Mouse (Mus musculus): ENCODE measurements around the gene Hbb-bs. TPM values are rescaled to one million over a fixed set of nuclear protein-coding genes. Genes with fewer than 3 reads are reported as not detected.
"Not testable (repeated sequence)": the region's sequence is repeated elsewhere in the genome, so short reads cannot be mapped to it uniquely, and the experiment has no call there.

The Hbb-bs gene
- polyA plus RNA-seq, 1 experiment from 2014 or later: 259 TPM

GRCm38 (mm10) chr7:103806856-103807255, 21.0 kb downstream of the Hbb-bs start:
- ATAC-seq (ENCODE audit: low FRiP score) (peak; percentile 57; the same call in 1 of the 2 replicates), DNase-seq (ENCODE audit: low spot score, missing footprints) (peak; percentile 82)
- Histone ChIP-seq H3K36me3 (ENCODE audit: control insufficient read depth, insufficient read depth, low read length) (no peaks in the 10 kb centered on the region), H3K9me3 (ENCODE audit: control insufficient read depth, low read length) (no peaks in the 10 kb centered on the region), H3K9ac (ENCODE audit: low read length) (no peak overlapping the region), H3K27ac (ENCODE audit: low read depth, low read length) (no peak overlapping the region), H3K4me1 (ENCODE audit: control insufficient read depth, insufficient read depth, low read length) (no peaks in the 10 kb centered on the region), H3K4me3 (ENCODE audit: low read depth, low read length) (no peak overlapping the region), H3K4me2 (no peak overlapping the region), H3K27me3 (ENCODE audit: control insufficient read depth, insufficient read depth, low read length) (no peaks in the 10 kb centered on the region)
- WGBS: 81% methylated on average over 1 of the region's 1 CpGs

GRCm38 (mm10) chr7:103792669-103793388, 35.1 kb downstream of the Hbb-bs start:
- no peaks in the 10 kb centered on the region for H3K36me3 ChIP-seq (ENCODE audit: control insufficient read depth, insufficient read depth, low read length)
- no peak overlapping the region for H3K4me2 ChIP-seq
- no peaks in the 10 kb centered on the region for H3K4me1 ChIP-seq (ENCODE audit: control insufficient read depth, insufficient read depth, low read length)
- WGBS: 21% methylated on average over 4 of the region's 4 CpGs
- H3K9me3 ChIP-seq (ENCODE audit: control insufficient read depth, low read length): no peaks in the 10 kb centered on the region
- no peak overlapping the region for H3K9ac ChIP-seq (ENCODE audit: low read length)
- DNase-seq (ENCODE audit: low spot score, missing footprints) (no peak), ATAC-seq (ENCODE audit: low FRiP score) (no peak)
- no peaks in the 10 kb centered on the region for H3K27me3 ChIP-seq (ENCODE audit: control insufficient read depth, insufficient read depth, low read length)
- no peak overlapping the region for H3K4me3 ChIP-seq (ENCODE audit: low read depth, low read length)
- no peak overlapping the region for H3K27ac ChIP-seq (ENCODE audit: low read depth, low read length)

- no peaks in the 10 kb centered on the region for H3K9me3 ChIP-seq (ENCODE audit: control insufficient read depth, low read length)
- no peaks in the 10 kb centered on the region for H3K4me1 ChIP-seq (ENCODE audit: control insufficient read depth, insufficient read depth, low read length)
- H3K27ac ChIP-seq (ENCODE audit: low read depth, low read length): no peak within 1 kb of the TSS
- 85% methylated on average over 3 of the region's 3 CpGs for WGBS
- DNase-seq (ENCODE audit: low spot score, missing footprints): no peak
- no peak for ATAC-seq (ENCODE audit: low FRiP score)
- no peak within 1 kb of the TSS for H3K4me2 ChIP-seq
- H3K36me3 ChIP-seq (ENCODE audit: control insufficient read depth, insufficient read depth, low read length): no peaks in the 10 kb centered on the region
- H3K9ac ChIP-seq (ENCODE audit: low read length): no peak within 1 kb of the TSS
- no peak within 1 kb of the TSS for H3K4me3 ChIP-seq (ENCODE audit: low read depth, low read length)
- no peaks in the 10 kb centered on the region for H3K27me3 ChIP-seq (ENCODE audit: control insufficient read depth, insufficient read depth, low read length)
These were observed 36.2 kb downstream of the Hbb-bs start, which contains the start of gene Olfr67 for GRCm38 (mm10) chr7:103791721-103792120. TSS of gene Olfr67 (minus strand) at chr7:103791821.

- H3K4me1 ChIP-seq (ENCODE audit: control insufficient read depth, insufficient read depth, low read length): no peaks in the 10 kb centered on the region
- DNase-seq (ENCODE audit: low spot score, missing footprints) (no peak), ATAC-seq (ENCODE audit: low FRiP score) (no peak)
- H3K4me2 ChIP-seq: no peak within 1 kb of the TSS
- no peaks in the 10 kb centered on the region for H3K27me3 ChIP-seq (ENCODE audit: control insufficient read depth, insufficient read depth, low read length)
- no peaks in the 10 kb centered on the region for H3K36me3 ChIP-seq (ENCODE audit: control insufficient read depth, insufficient read depth, low read length)
- 80% methylated on average over 3 of the region's 3 CpGs for WGBS
- no peaks in the 10 kb centered on the region for H3K9me3 ChIP-seq (ENCODE audit: control insufficient read depth, low read length)
- H3K4me3 ChIP-seq (ENCODE audit: low read depth, low read length): no peak within 1 kb of the TSS
- no peak within 1 kb of the TSS for H3K27ac ChIP-seq (ENCODE audit: low read depth, low read length)
- H3K9ac ChIP-seq (ENCODE audit: low read length): no peak within 1 kb of the TSS
These were observed 48.3 kb downstream of the Hbb-bs start, which contains the start of gene Olfr68 for GRCm38 (mm10) chr7:103779598-103779997. TSS of gene Olfr68 (minus strand) at chr7:103779698.

GRCm38 (mm10) chr7:103777652-103778051, 50.2 kb downstream of the Hbb-bs start:
- H3K36me3 ChIP-seq (ENCODE audit: control insufficient read depth, insufficient read depth, low read length); H3K4me2 ChIP-seq; H3K9ac ChIP-seq (ENCODE audit: low read length); DNase-seq (ENCODE audit: low spot score, missing footprints); H3K4me3 ChIP-seq (ENCODE audit: low read depth, low read length); H3K27me3 ChIP-seq (ENCODE audit: control insufficient read depth, insufficient read depth, low read length); H3K4me1 ChIP-seq (ENCODE audit: control insufficient read depth, insufficient read depth, low read length); H3K27ac ChIP-seq (ENCODE audit: low read depth, low read length); ATAC-seq (ENCODE audit: low FRiP score); H3K9me3 ChIP-seq (ENCODE audit: control insufficient read depth, low read length): not testable (repeated sequence)
- 83% methylated on average over 3 of the region's 4 CpGs for WGBS

Other genes with a start within 250 kb of the Hbb-bs start
- not detected in 2 replicates for gene Olfr618, start 238.0 kb downstream of the Hbb-bs start, polyA plus RNA-seq (2014; fragmentation: Nextera tagmentation; extraction: Ambion mirVana)
- gene Olfr619, start 227.5 kb downstream of the Hbb-bs start, polyA plus RNA-seq (2014; fragmentation: Nextera tagmentation; extraction: Ambion mirVana): not detected in 2 replicates
- not detected in 2 replicates for gene Olfr620, start 215.6 kb downstream of the Hbb-bs start, polyA plus RNA-seq (2014; fragmentation: Nextera tagmentation; extraction: Ambion mirVana)
- not detected in 2 replicates for gene Olfr622, start 185.4 kb downstream of the Hbb-bs start, polyA plus RNA-seq (2014; fragmentation: Nextera tagmentation; extraction: Ambion mirVana)
- gene Olfr623, start 164.4 kb downstream of the Hbb-bs start, polyA plus RNA-seq (2014; fragmentation: Nextera tagmentation; extraction: Ambion mirVana): not detected in 2 replicates
- 0.03 and 0.04 TPM in 2 replicates for gene Olfr624, start 156.9 kb downstream of the Hbb-bs start, polyA plus RNA-seq (2014; fragmentation: Nextera tagmentation; extraction: Ambion mirVana)
- not detected in 2 replicates for gene Olfr625-ps1, start 145.4 kb downstream of the Hbb-bs start, polyA plus RNA-seq (2014; fragmentation: Nextera tagmentation; extraction: Ambion mirVana)
- not detected in 2 replicates for gene Olfr243, start 113.4 kb downstream of the Hbb-bs start, polyA plus RNA-seq (2014; fragmentation: Nextera tagmentation; extraction: Ambion mirVana)
- not detected in 2 replicates for gene Olfr628, start 97.7 kb downstream of the Hbb-bs start, polyA plus RNA-seq (2014; fragmentation: Nextera tagmentation; extraction: Ambion mirVana)
- gene Olfr629, start 83.2 kb downstream of the Hbb-bs start, polyA plus RNA-seq (2014; fragmentation: Nextera tagmentation; extraction: Ambion mirVana): not detected in 2 replicates
- gene Olfr630, start 70.8 kb downstream of the Hbb-bs start, polyA plus RNA-seq (2014; fragmentation: Nextera tagmentation; extraction: Ambion mirVana): not detected in 2 replicates
- not detected in 2 replicates for gene Olfr69, start 56.5 kb downstream of the Hbb-bs start, polyA plus RNA-seq (2014; fragmentation: Nextera tagmentation; extraction: Ambion mirVana)
- gene Olfr68, start 48.4 kb downstream of the Hbb-bs start, polyA plus RNA-seq (2014; fragmentation: Nextera tagmentation; extraction: Ambion mirVana): not detected in 2 replicates
- not detected in 2 replicates for gene Olfr67, start 36.3 kb downstream of the Hbb-bs start, polyA plus RNA-seq (2014; fragmentation: Nextera tagmentation; extraction: Ambion mirVana)
- gene Hbb-bt, start 14.1 kb downstream of the Hbb-bs start, polyA plus RNA-seq (2014; fragmentation: Nextera tagmentation; extraction: Ambion mirVana): 767 and 794 TPM in 2 replicates
- gene Hbb-bh2, start 12.4 kb upstream of the Hbb-bs start, polyA plus RNA-seq (2014; fragmentation: Nextera tagmentation; extraction: Ambion mirVana): not detected in 2 replicates
- 2,751 and 2,795 TPM in 2 replicates for gene Hbb-bh1, start 15.1 kb upstream of the Hbb-bs start, polyA plus RNA-seq (2014; fragmentation: Nextera tagmentation; extraction: Ambion mirVana)
- 11,345 and 11,485 TPM in 2 replicates for gene Hbb-y, start 25.1 kb upstream of the Hbb-bs start, polyA plus RNA-seq (2014; fragmentation: Nextera tagmentation; extraction: Ambion mirVana)
- gene Olfr66, start 58.2 kb upstream of the Hbb-bs start, polyA plus RNA-seq (2014; fragmentation: Nextera tagmentation; extraction: Ambion mirVana): not detected in 2 replicates
- not detected in 2 replicates for gene Olfr64, start 66.4 kb upstream of the Hbb-bs start, polyA plus RNA-seq (2014; fragmentation: Nextera tagmentation; extraction: Ambion mirVana)
- gene Olfr65, start 75.4 kb upstream of the Hbb-bs start, polyA plus RNA-seq (2014; fragmentation: Nextera tagmentation; extraction: Ambion mirVana): not detected in 2 replicates
- not detected in 2 replicates for gene Olfr631, start 100.7 kb upstream of the Hbb-bs start, polyA plus RNA-seq (2014; fragmentation: Nextera tagmentation; extraction: Ambion mirVana)
- gene Olfr632, start 106.3 kb upstream of the Hbb-bs start, polyA plus RNA-seq (2014; fragmentation: Nextera tagmentation; extraction: Ambion mirVana): not detected in 2 replicates
- gene Olfr633, start 116.3 kb upstream of the Hbb-bs start, polyA plus RNA-seq (2014; fragmentation: Nextera tagmentation; extraction: Ambion mirVana): not detected in 2 replicates
- 0.01 and 0.03 TPM in 2 replicates for gene Olfr635, start 143.1 kb upstream of the Hbb-bs start, polyA plus RNA-seq (2014; fragmentation: Nextera tagmentation; extraction: Ambion mirVana)
- not detected in 2 replicates for gene Olfr638, start 170.7 kb upstream of the Hbb-bs start, polyA plus RNA-seq (2014; fragmentation: Nextera tagmentation; extraction: Ambion mirVana)
- not detected in 2 replicates for gene Olfr639, start 189.2 kb upstream of the Hbb-bs start, polyA plus RNA-seq (2014; fragmentation: Nextera tagmentation; extraction: Ambion mirVana)
- gene Olfr640, start 197.5 kb upstream of the Hbb-bs start, polyA plus RNA-seq (2014; fragmentation: Nextera tagmentation; extraction: Ambion mirVana): not detected in 2 replicates
- not detected in 2 replicates for gene Olfr641, start 207.3 kb upstream of the Hbb-bs start, polyA plus RNA-seq (2014; fragmentation: Nextera tagmentation; extraction: Ambion mirVana)
- not detected in 2 replicates for gene Olfr642, start 224.6 kb upstream of the Hbb-bs start, polyA plus RNA-seq (2014; fragmentation: Nextera tagmentation; extraction: Ambion mirVana)
- not detected in 2 replicates for gene 4930516K23Rik, start 233.3 kb upstream of the Hbb-bs start, polyA plus RNA-seq (2014; fragmentation: Nextera tagmentation; extraction: Ambion mirVana)
- gene Olfr644, start 243.8 kb upstream of the Hbb-bs start, polyA plus RNA-seq (2014; fragmentation: Nextera tagmentation; extraction: Ambion mirVana): not detected in 2 replicates

All from midbrain, embryonic 11.5 days (tissue).